Mouse (Mus musculus) kidney, postnatal 0 days (tissue): ENCODE data around the gene Inka1. TPM values are rescaled to one million over a fixed set of nuclear protein-coding genes. Genes with fewer than 3 reads are reported as not detected.
A peak's percentile ranks its signal among the peaks of the same experiment; 100 is the strongest.
"Not testable (repeated sequence)": the region's sequence is repeated elsewhere in the genome, so short reads cannot be mapped to it uniquely, and the experiment has no call there.

Experiments
- ATAC-seq: fragments of 200-750 bp; cut with Nextera tagmentation; replicated peaks from 2 replicates; pipeline ENCODE4 v1.8.0; 2017; ENCODE audit warnings: low read depth, moderate number of reproducible peaks, moderate TSS enrichment, moderate library complexity; ENCODE audit not compliant: low FRiP score
- DNase-seq: peaks from one replicate; pipeline ENCODE4 v3.0.0-alpha.2; 2016; ENCODE audit warnings: low spot score
- H3K27ac ChIP-seq: fragments of 300-500 bp; sonication (generic); 2 replicates; pipeline ENCODE4 v1.5.1; 2014; ENCODE audit warnings: mild to moderate bottlenecking
- H3K27me3 ChIP-seq: fragments of 300-500 bp; sonication (generic); 2 replicates; pipeline ENCODE4 v1.6.1; 2014; ENCODE audit warnings: low read length, mixed read lengths; ENCODE audit not compliant: insufficient read depth
- H3K36me3 ChIP-seq: fragments of 300-500 bp; sonication (generic); 2 replicates; pipeline ENCODE4 v1.6.1; 2014; ENCODE audit warnings: low read length, mixed read lengths; ENCODE audit not compliant: insufficient read depth
- H3K4me1 ChIP-seq: fragments of 300-500 bp; sonication (generic); replicated peaks from 2 replicates; pipeline ENCODE4 v1.6.1; 2014; ENCODE audit warnings: antibody characterized with exemption, low read length, mixed read lengths; ENCODE audit not compliant: insufficient read depth
- H3K4me2 ChIP-seq: fragments of 300-500 bp; sonication (generic); 2 replicates; pipeline ENCODE4 v1.6.1; 2014; ENCODE audit warnings: mild to moderate bottlenecking, low read length, moderate library complexity, mixed read lengths
- H3K4me3 ChIP-seq: fragments of 300-500 bp; sonication (generic); replicated peaks from 2 replicates; pipeline ENCODE4 v1.5.1; 2014; ENCODE audit warnings: low read depth, low read length
- H3K9ac ChIP-seq: fragments of 300-500 bp; sonication (generic); 2 replicates; pipeline ENCODE4 v1.6.1; 2014; ENCODE audit warnings: low read depth, low read length
- H3K9me3 ChIP-seq: fragments of 300-500 bp; sonication (generic); replicated peaks from 2 replicates; pipeline ENCODE4 v1.6.1; 2016; ENCODE audit warnings: low read length, inconsistent platforms, mixed read lengths
- CTCF ChIP-seq: IDR thresholded peaks from 2 replicates; pipeline ENCODE4 v1.5.1; 2016; ENCODE audit warnings: antibody characterized with exemption, low read depth, mild to moderate bottlenecking, moderate library complexity
- WGBS: fragments of 180-500 bp; shearing (Covaris S2); extraction: QIAGEN DNeasy Blood & Tissue Kit; methylation state at CpG from one replicate; pipeline ENCODE4 v1.1.7; 2014; 5-methylcytosine and 5-hydroxymethylcytosine counted together
- polyA plus RNA-seq: library from polyadenylated mRNA; unstranded; fragments of >200 nt; fragmentation: Nextera tagmentation; extraction: Ambion mirVana; gene quantifications from 2 replicates; pipeline ENCODE4 v1.2.1, GENCODE M21; 2015

Inka1 gene
- polyA plus RNA-seq, 1 experiment from 2014 or later, result 63.8 TPM

DNA sequence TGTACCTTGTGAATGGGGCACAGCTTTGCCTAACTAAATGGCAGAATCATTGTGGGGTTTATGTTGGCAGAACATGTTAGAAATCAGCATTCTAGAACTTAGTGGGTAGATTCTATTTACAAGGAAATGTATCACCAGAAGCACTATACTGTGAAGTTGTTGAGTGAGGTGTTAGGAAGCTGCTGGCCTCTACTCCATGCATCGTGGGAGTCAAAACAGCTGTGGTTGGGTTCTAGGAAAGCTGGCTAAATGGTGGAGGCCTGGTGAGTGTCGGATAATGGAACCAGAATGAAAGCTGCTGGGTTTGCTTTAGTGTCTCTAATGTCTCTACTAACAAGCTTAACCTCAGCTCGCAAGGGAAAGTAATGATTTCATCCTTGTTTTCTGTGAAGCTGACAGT is 31.4 kb upstream of the Inka1 start:
- 81% methylated on average over 3 of the region's 3 CpGs for WGBS
- no peak overlapping the region for H3K4me2 ChIP-seq
- TF ChIP-seq CTCF, result no peak

DNA sequence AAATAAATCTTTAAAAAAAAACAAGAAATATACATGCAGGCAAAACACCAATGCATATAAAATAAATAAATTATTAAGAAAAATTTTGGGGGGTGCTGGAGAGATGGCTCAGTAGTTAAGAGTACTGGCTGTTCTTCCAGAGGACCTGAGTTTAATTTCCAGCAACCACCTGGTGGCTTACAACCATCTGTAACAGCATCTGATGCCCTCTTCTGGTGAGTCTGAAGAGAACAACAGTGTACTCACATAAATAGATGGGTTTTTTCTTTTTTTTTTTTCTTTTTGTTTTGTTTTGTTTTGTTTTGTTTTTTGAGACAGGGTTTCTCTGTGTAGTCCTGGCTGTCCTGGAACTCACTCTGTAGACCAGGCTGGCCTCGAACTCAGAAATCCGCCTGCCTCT is 27.9 kb upstream of the Inka1 start:
- not testable (repeated sequence) for H3K27me3 ChIP-seq, ATAC-seq
- WGBS, result 91% methylated on average over 2 of the region's 2 CpGs

More for the DNA sequence above, 31.4 kb upstream of the Inka1 start:
- H3K9me3 ChIP-seq, result no peaks in the 10 kb centered on the region
- no peak overlapping the region for H3K27ac ChIP-seq
- ATAC-seq, result no peak
- H3K4me1 ChIP-seq, result 0 out of 2 replicates have a peak, but pooled peaks cover 6% of the 10 kb centered on the region
- no peak for DNase-seq
- H3K27me3 ChIP-seq, result no peaks in the 10 kb centered on the region
- H3K4me3 ChIP-seq, result no peak overlapping the region
- H3K36me3 ChIP-seq, result 0 out of 2 replicates have a peak, but pooled peaks cover 9% of the 10 kb centered on the region
- no peak overlapping the region for H3K9ac ChIP-seq

DNA sequence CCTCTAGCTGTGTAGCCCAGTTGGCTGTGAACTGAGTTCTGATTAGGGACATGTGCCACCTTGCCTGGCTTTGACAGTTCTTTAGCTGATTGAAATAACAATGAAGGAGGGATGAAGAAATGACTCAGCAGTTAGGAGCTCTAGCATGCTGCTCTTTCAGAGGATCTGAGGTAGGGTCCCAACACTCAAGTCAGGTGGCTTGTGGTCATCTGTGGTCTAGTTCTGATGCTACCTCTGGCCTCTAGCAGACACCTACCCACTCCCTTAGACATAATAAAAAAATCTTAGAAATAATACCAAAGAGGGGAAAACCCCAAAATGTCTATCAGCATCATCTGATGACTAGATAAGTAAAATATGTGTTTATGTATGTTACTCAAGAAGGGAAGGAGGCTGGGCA is 24.7 kb upstream of the Inka1 start:
- Histone ChIP-seq H3K36me3 (0 out of 2 replicates have a peak, but pooled peaks cover 2% of the 10 kb centered on the region), H3K27ac (no peak overlapping the region), H3K9ac (no peak overlapping the region), H3K27me3 (no peaks in the 10 kb centered on the region), H3K9me3 (no peaks in the 10 kb centered on the region), H3K4me2 (no peak overlapping the region), H3K4me1 (no peaks in the 10 kb centered on the region), H3K4me3 (no peak overlapping the region)
- DNase-seq, result no peak
- TF ChIP-seq CTCF, result no peak
- ATAC-seq, result no peak

More for the DNA sequence above, 27.9 kb upstream of the Inka1 start:
- not testable (repeated sequence) for H3K27ac ChIP-seq, H3K9me3 ChIP-seq, H3K9ac ChIP-seq, H3K36me3 ChIP-seq, H3K4me1 ChIP-seq, H3K4me2 ChIP-seq, H3K4me3 ChIP-seq, DNase-seq
- TF ChIP-seq CTCF, result peak; percentile 35

DNA sequence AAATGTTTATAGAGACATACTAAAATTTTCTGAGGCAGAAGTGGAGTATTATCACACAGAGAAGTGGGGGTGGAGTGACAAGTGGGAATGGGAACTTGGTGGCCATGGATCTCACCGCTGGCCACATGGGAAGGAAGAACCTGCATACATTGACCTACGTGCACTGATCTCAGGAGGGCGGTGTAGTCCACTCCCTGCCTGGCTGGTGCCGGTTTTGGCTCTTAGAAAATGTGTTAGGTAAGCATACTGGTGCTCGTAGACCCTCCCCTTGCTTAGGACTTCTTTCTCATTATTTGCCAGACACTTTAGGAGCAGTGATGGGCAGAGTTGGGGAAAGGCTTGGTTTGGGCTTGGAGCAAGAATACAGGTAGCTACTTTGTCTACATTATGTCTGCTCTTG is 22.4 kb upstream of the Inka1 start:
- ATAC-seq, result no peak
- WGBS, result 84% methylated on average over 5 of the region's 5 CpGs
- H3K4me1 ChIP-seq, result 0 out of 2 replicates have a peak, but pooled peaks cover 5% of the 10 kb centered on the region

DNA sequence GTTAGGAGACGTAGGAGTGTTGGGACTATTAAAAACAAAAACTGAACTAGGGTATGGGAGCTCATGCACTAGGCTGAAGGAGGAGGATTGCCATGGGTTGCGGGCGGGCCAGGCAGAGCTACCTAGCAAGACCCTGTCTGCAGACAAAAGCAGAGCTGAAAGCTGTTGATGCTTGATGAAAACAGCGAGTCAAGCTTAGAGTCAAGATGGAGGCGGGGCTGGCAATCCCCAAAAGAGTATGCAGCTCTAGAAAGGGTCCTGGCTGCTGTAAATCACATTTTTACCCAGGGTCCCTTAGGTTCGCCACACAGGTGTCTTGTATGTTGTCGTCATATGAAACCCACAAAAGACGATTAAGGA is 17.8 kb upstream of the Inka1 start:
- H3K9ac ChIP-seq, result peak overlapping the region; percentile 99
- no peaks in the 10 kb centered on the region for H3K9me3 ChIP-seq
- peak overlapping the region; percentile 72 for H3K4me2 ChIP-seq
- peak overlapping the region; percentile 95; the same call in 1 of the 2 replicates for H3K27ac ChIP-seq
- DNase-seq (peak; percentile 37), ATAC-seq (no peak)
- H3K4me3 ChIP-seq, result peak overlapping the region; percentile 97
- H3K27me3 ChIP-seq, result no peaks in the 10 kb centered on the region
- no peaks in the 10 kb centered on the region for H3K36me3 ChIP-seq
- WGBS, result 8% methylated on average over 8 of the region's 8 CpGs
- TF ChIP-seq CTCF, result no peak
- H3K4me1 ChIP-seq, result peaks cover 13% of the 10 kb centered on the region; the same call in 1 of the 2 replicates

More for the DNA sequence above, 22.4 kb upstream of the Inka1 start:
- Histone ChIP-seq H3K36me3 (0 out of 2 replicates have a peak, but pooled peaks cover 2% of the 10 kb centered on the region), H3K27ac (no peak overlapping the region), H3K4me2 (no peak overlapping the region), H3K9me3 (no peaks in the 10 kb centered on the region), H3K27me3 (no peaks in the 10 kb centered on the region), H3K9ac (no peak overlapping the region), H3K4me3 (no peak overlapping the region)
- TF ChIP-seq CTCF, result no peak
- no peak for DNase-seq

DNA sequence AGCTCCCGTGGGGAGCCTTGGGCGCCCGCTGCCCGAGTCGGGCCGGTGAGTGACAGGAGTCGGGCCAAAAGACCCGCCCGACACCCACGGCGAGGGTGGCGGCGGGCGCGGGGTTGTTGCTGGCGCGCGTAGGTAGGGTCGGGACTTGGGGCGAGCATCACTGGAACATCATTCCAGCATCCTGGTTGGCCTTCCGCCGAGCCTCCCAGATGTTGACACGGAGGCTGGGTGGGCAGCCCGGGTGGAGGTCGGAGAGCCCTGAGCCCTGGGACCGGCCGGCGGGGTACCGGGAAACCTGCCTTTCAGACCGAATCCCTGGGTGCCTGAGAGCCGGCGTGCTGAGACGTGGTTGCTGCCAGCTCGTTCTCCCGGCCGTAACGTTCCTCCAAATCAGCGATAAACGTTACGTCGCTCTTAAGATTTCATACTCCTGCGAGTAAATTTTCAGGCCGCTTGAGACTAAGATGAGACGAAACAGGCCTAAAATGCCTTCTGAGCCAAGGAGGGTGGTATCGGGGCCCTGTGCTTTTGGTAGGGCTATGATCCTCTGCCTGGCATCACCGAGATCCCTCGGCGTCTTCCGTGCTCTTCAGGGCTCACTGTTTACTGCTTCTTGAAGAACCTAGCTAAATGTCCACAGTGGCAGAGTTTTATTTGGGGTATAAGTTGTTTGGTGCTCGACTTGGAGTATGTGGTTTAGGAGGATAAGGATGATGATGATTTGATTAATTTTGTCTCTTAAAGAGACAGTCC is 17.3 kb upstream of the Inka1 start:
- Histone ChIP-seq H3K9me3 (no peaks in the 10 kb centered on the region), H3K9ac (peak overlapping the region; percentile 99), H3K4me2 (peak overlapping the region; percentile 72), H3K4me3 (peak overlapping the region; percentile 97), H3K27me3 (no peaks in the 10 kb centered on the region), H3K36me3 (no peaks in the 10 kb centered on the region), H3K27ac (peak overlapping the region; percentile 95), H3K4me1 (peaks cover 13% of the 10 kb centered on the region; the same call in 1 of the 2 replicates)
- ATAC-seq (no peak; the same call in 1 of the 2 replicates), DNase-seq (peak; percentile 48)
- WGBS, result under 1% methylated on average over 50 of the region's 50 CpGs
- no peak for TF ChIP-seq CTCF
